Mouse (Mus musculus): ENCODE measurements around the gene Timm22. TPM values are rescaled to one million over a fixed set of nuclear protein-coding genes. Genes with fewer than 3 reads are reported as not detected.

Gene Timm22
- polyA plus RNA-seq (2016; fragmentation: Nextera tagmentation; extraction: Ambion mirVana), result 135 and 144 TPM in 2 replicates

DNA sequence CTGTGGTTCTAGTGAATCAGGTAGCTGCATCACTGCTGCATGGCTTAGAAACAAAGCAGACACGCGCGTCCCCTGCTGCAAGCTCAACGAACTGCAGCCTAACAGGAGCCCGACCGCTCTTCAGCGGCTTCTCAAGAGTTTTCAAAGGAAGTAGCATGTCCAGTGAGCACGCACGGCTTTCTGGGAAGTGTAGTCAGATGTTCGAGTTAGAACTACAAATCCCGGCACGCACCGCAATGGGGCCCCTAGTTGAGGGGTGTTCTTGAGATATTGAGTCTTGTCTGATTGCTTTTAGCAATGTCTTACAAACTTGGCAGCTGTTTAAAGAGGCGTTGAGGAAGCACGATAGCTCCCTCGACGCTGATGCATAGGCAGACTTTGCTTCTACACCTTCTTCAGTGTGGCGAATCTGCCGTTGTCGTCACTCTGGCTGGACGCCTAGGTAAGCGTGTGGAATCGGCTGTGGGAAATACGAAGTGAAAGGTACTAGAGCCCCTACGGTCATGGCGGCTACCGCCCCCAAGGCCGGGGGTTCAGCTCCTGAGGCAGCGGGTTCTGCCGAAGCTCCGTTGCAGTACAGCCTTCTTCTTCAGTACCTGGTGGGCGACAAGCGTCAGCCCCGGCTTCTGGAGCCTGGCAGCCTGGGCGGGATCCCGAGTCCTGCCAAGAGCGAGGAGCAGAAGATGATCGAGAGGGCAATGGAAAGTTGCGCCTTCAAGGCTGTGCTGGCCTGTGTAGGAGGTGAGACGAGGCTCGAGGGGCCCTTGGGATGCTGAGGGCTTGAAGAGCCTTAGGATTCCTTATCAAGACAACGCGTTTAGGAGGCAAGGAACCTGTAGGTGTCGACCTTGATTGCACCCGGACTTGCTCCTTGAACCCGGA is at the start of gene Timm22:
Timm22 (plus strand) TSS at position 251 of the 882 bp plus-strand sequence.
- peaks cover 13% of the 10 kb centered on the region for H3K4me1 ChIP-seq
- under 1% methylated on average over 46 of the region's 46 CpGs for WGBS
- H3K9me3 ChIP-seq, result no peaks in the 10 kb centered on the region
- H3K36me3 ChIP-seq (replicated peaks), result peaks cover 28% of the 10 kb centered on the region
- no peaks in the 10 kb centered on the region for H3K27me3 ChIP-seq (replicated peaks; ENCODE audit: low read depth, poor library complexity, severe bottlenecking)
- H3K4me3 ChIP-seq, result peak within 1 kb of the TSS; percentile 82
- peak; percentile 97 for DNase-seq (ENCODE audit: low spot score)
- H3K27ac ChIP-seq (replicated peaks), result peak within 1 kb of the TSS; percentile 92

DNA sequence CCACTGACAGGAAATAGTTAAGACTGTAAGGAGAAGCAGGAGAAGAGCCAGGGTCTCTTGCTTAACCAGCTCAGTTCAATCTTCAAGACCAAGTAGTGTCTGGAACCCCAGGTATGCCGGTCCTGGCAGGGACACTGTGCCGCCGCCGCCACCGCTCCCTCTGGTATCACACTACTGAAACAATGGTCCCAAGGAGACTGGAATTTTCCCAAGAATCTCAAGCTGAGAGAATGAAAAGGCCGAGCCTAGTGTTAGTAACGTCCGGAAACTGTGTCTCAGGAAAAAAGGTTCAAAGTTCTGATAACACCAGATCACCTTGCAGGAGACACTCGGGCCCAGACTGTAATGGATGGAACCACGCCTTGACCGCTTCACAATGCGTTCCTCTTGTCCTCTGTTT is 49.3 kb upstream of the Timm22 start:
- Histone ChIP-seq H3K4me1 (peaks cover 88% of the 10 kb centered on the region), H3K36me3 (replicated peaks) (peaks cover 8% of the 10 kb centered on the region; the same call in 1 of the 2 replicates), H3K27me3 (replicated peaks; ENCODE audit: low read depth, poor library complexity, severe bottlenecking) (no peaks in the 10 kb centered on the region), H3K4me3 (no peak overlapping the region), H3K27ac (replicated peaks) (no peak overlapping the region; the same call in 1 of the 2 replicates), H3K9me3 (no peaks in the 10 kb centered on the region)
- DNase-seq (ENCODE audit: low spot score), result no peak
- 67% methylated on average over 12 of the region's 12 CpGs for WGBS

DNA sequence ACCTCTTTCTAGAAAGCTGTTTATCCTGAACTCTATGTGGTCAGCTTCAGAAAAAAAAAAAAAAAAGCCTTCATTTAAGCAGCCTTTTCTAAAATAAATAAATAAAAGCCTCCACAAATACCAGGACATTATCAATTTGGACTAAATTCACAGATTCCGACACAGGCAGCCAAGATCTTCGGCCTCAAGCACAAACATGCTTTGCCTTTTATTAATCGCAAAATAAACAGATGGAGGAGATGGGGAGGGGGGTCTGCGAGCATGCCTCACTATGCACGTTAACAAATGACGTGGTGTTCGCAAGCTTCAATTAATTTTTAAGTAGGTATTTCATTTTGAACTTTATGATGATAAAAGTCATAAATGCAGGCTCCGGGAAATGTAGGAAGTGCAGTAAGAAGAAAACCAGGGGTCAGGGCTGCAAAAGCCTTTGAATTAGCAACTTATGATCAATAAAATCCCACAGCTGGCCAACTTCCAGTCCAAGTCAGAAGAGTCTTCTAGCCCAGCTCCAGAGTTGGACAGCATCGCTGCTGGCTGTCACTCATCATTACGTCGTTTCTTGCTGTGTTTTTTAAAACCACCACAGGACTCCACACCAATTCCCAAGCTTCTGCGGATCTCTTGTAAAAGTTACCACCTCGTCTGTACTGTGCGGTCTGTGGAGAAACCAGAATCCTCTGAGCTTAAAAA is 48.0 kb upstream of the Timm22 start:
- Histone ChIP-seq H3K27ac (replicated peaks) (no peak overlapping the region), H3K36me3 (replicated peaks) (peaks cover 8% of the 10 kb centered on the region; the same call in 1 of the 2 replicates), H3K27me3 (replicated peaks; ENCODE audit: low read depth, poor library complexity, severe bottlenecking) (no peaks in the 10 kb centered on the region), H3K4me1 (peaks cover 88% of the 10 kb centered on the region), H3K9me3 (no peaks in the 10 kb centered on the region), H3K4me3 (no peak overlapping the region)
- DNase-seq (ENCODE audit: low spot score), result no peak
- 63% methylated on average over 14 of the region's 14 CpGs for WGBS

DNA sequence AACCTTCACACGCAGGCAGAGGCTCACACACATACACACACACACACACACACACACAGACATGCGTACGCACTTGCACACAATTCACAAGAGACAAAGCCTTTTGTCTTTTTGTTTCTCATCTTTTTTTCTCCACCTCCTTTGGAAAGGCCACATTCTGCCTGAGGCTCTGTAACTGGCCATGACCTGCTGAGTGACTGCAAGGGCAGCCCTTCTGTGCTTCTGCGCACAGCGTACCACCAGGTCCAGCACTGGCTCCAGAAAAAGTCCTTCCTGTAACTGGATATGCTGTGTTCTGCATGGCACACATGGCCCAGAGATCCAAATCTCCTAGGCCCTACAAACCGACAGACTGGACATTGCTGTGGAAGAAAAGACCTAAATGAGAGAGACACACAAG is 46.5 kb upstream of the Timm22 start:
- Histone ChIP-seq H3K36me3 (replicated peaks) (peaks cover 6% of the 10 kb centered on the region), H3K27ac (replicated peaks) (peak overlapping the region; percentile 49), H3K9me3 (no peaks in the 10 kb centered on the region), H3K4me1 (peaks cover 87% of the 10 kb centered on the region), H3K4me3 (no peak overlapping the region), H3K27me3 (replicated peaks; ENCODE audit: low read depth, poor library complexity, severe bottlenecking) (no peaks in the 10 kb centered on the region)
- no peak for DNase-seq (ENCODE audit: low spot score)
- 53% methylated on average over 6 of the region's 6 CpGs for WGBS

DNA sequence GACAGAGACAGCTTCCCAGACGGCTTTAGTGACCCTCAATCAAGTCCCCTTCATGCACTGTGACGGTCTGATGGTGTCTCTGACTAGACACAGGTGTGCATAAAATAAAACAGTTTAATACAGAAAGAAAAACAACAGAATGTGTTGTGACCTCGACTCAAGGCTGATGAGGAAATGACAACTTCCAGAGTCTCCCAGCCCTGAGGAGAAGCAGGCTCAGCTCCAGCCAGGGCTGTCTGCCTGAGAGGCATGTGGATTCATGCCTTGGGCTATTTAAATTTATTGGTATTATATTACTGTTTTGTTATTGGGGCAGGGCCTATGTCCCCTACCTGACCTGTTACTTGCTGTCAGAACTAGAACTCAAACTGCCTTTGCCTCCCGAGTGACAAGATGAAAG is 45.3 kb upstream of the Timm22 start:
- H3K9me3 ChIP-seq, result no peaks in the 10 kb centered on the region
- WGBS, result 48% methylated on average over 4 of the region's 4 CpGs
- H3K27me3 ChIP-seq (replicated peaks; ENCODE audit: low read depth, poor library complexity, severe bottlenecking), result no peaks in the 10 kb centered on the region
- peaks cover 79% of the 10 kb centered on the region for H3K4me1 ChIP-seq
- no peak overlapping the region for H3K27ac ChIP-seq (replicated peaks)
- no peak overlapping the region for H3K4me3 ChIP-seq
- DNase-seq (ENCODE audit: low spot score), result no peak
- H3K36me3 ChIP-seq (replicated peaks), result peaks cover 8% of the 10 kb centered on the region

DNA sequence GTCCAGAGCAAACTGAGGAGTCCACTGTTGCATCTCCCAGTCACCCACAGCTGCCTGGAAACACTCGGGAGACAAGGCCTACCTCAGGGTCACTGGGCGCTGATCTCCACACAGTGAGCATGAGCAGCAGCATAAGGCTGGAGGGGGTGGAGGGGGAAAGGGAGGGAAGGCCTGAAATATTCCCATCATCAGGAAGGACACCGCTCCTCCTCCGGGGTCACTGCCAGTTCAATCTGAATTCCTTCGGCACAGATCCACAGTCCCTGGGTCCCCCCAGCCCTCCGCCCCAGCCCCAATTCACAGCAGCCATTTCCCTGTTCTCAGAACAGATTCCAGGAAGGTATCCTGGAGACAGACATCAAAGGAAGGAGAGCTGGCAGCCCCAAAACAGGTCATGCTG is 43.6 kb upstream of the Timm22 start:
- Histone ChIP-seq H3K9me3 (no peaks in the 10 kb centered on the region), H3K27me3 (replicated peaks; ENCODE audit: low read depth, poor library complexity, severe bottlenecking) (no peaks in the 10 kb centered on the region), H3K27ac (replicated peaks) (peak overlapping the region; percentile 77), H3K36me3 (replicated peaks) (peaks cover 14% of the 10 kb centered on the region), H3K4me1 (peaks cover 64% of the 10 kb centered on the region), H3K4me3 (peak overlapping the region; percentile 23; the same call in 1 of the 2 replicates)
- WGBS, result 24% methylated on average over 6 of the region's 6 CpGs
- peak; percentile 60 for DNase-seq (ENCODE audit: low spot score)

DNA sequence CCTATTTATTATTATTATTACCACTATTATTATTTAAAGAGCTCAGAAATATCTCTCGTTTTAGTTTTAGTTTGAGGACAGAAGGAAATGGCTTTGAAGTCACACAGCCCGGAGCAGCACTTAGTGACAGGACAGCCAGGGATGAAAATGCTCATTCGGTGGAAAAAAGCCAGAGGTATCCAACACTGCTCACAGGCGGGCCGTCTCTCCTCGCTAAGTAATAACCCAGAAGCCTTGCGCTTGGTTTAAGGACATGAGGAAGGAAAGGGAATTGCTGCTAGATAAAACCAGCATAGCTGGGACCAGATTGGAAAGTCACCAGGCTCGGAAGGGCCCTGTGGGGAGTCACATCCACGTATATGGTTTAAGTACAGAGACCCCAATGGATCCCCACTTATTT is 43.1 kb upstream of the Timm22 start:
- Histone ChIP-seq H3K27me3 (replicated peaks; ENCODE audit: low read depth, poor library complexity, severe bottlenecking) (no peaks in the 10 kb centered on the region), H3K4me3 (no peak overlapping the region), H3K36me3 (replicated peaks) (peaks cover 14% of the 10 kb centered on the region), H3K9me3 (no peaks in the 10 kb centered on the region), H3K27ac (replicated peaks) (no peak overlapping the region; the same call in 1 of the 2 replicates), H3K4me1 (peaks cover 59% of the 10 kb centered on the region)
- DNase-seq (ENCODE audit: low spot score), result no peak
- WGBS, result 36% methylated on average over 9 of the region's 9 CpGs

DNA sequence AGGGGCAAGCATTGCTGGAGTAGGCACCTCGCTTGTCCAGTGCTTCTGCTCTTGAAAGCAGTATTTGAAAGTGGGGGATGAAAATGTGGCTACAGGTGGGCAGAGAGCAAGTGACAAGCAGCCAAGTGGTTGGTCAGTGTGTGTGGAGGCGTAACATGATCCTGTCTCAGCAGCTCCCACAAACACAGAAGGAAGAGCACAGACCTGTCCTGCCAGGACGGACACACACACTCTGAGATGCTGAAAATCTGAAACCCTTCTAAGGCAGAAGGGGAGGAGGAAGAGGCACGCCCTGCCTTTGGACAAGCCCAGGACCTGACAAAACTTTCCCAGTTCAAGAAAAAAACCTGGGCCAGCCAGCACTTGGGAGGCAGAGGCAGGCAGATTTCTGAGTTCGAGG is 42.7 kb upstream of the Timm22 start:
- Histone ChIP-seq H3K36me3 (replicated peaks) (peaks cover 14% of the 10 kb centered on the region), H3K4me1 (peaks cover 56% of the 10 kb centered on the region), H3K9me3 (no peaks in the 10 kb centered on the region), H3K4me3 (no peak overlapping the region), H3K27ac (replicated peaks) (no peak overlapping the region; the same call in 1 of the 2 replicates), H3K27me3 (replicated peaks; ENCODE audit: low read depth, poor library complexity, severe bottlenecking) (no peaks in the 10 kb centered on the region)
- WGBS, result 73% methylated on average over 5 of the region's 5 CpGs
- no peak for DNase-seq (ENCODE audit: low spot score)

DNA sequence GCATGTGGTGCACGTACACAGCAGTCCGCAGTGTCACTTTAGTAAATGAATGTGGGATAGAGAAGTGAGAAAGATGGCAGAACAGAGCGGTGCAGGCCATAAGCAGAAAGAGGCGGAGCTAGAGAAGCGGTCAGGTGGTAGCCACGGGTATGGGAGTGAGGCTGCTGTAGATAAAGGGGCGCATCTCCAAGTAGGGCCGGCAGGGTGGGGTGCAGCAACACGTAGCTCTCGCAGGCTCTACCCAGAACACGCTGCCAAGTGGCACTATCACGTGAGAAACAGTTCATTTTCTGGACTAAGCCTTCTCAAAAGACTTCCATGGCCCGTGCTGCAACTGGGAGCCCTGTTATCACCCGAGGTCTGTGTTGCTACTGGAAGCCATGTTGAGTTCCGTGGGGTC is 40.0 kb upstream of the Timm22 start:
- DNase-seq (ENCODE audit: low spot score), result no peak
- Histone ChIP-seq H3K9me3 (no peaks in the 10 kb centered on the region), H3K4me1 (peaks cover 54% of the 10 kb centered on the region), H3K27me3 (replicated peaks; ENCODE audit: low read depth, poor library complexity, severe bottlenecking) (no peaks in the 10 kb centered on the region), H3K27ac (replicated peaks) (no peak overlapping the region; the same call in 1 of the 2 replicates), H3K36me3 (replicated peaks) (peaks cover 14% of the 10 kb centered on the region), H3K4me3 (no peak overlapping the region)
- 94% methylated on average over 15 of the region's 15 CpGs for WGBS

DNA sequence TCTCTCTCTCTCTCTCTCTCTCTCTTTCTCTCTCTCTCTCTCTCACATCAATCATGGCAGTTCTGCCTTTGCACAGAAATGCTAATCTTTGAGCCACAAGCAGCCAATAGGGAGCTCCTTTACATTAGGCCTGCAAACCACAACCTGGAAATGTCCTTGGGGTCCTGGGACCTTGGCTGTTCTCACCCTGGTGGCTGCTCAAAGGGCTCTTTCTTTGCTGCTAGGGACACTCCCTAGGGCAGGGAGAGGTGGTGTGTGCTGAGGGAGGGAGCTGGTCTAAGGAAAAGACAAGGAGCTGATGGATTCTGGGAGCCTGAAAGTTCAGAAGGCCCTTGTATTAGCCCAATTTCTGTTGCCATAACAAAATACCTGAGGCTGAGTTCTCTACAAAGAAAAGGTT is 36.3 kb upstream of the Timm22 start:
- Histone ChIP-seq H3K36me3 (replicated peaks) (peaks cover 20% of the 10 kb centered on the region), H3K4me3 (no peak overlapping the region), H3K27ac (replicated peaks) (0 out of 2 replicates have a peak overlapping the region, but pooled peaks have one; percentile 35), H3K27me3 (replicated peaks; ENCODE audit: low read depth, poor library complexity, severe bottlenecking) (no peaks in the 10 kb centered on the region), H3K9me3 (no peaks in the 10 kb centered on the region), H3K4me1 (peaks cover 59% of the 10 kb centered on the region)
- DNase-seq (ENCODE audit: low spot score), result no peak

DNA sequence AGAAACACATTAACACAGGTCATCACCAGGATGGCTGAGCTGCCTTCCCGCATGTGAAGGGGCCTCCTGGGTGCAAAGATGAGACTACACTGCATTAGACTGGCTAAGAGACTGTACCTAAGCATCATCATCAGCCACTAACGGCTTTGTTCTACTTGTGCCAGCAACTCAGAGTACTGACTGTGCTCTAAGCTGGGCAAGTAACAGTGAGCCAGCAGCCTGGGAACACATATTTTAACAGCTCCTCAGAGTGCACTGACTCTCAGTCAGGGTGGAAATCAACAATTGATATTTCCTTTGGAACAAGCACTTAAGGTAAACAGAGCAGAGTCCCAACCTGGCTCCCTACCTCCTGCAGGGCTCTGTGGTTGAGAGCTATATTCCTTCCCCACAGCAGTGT is 34.6 kb upstream of the Timm22 start:
- WGBS, result 86% methylated on average over 2 of the region's 2 CpGs
- DNase-seq (ENCODE audit: low spot score), result no peak
- H3K4me3 ChIP-seq, result no peak overlapping the region
- H3K4me1 ChIP-seq, result peaks cover 65% of the 10 kb centered on the region
- no peak overlapping the region; the same call in 1 of the 2 replicates for H3K27ac ChIP-seq (replicated peaks)
- no peaks in the 10 kb centered on the region for H3K9me3 ChIP-seq
- no peaks in the 10 kb centered on the region for H3K27me3 ChIP-seq (replicated peaks; ENCODE audit: low read depth, poor library complexity, severe bottlenecking)
- H3K36me3 ChIP-seq (replicated peaks), result peaks cover 9% of the 10 kb centered on the region; the same call in 1 of the 2 replicates

DNA sequence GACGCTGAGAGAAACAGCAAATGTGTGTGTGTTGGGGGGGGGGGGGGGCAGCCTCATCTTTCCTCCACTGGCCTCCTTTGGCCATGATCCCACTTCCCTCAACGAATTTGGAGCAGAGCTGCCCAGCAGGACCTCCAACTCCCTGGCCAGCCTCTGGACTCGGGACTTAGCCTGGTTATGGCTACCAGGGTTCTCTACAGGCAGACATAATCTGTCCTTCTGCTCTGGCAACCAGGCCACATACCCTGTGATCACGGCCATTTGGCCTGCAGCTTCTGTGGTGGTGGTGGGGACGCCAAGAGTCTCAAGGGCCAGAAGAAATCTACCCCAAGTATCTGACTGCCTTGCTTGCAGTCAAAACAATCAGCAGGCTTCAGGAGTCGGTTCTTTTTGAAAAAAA is 34.2 kb upstream of the Timm22 start:
- WGBS, result 66% methylated on average over 6 of the region's 6 CpGs
- no peaks in the 10 kb centered on the region for H3K9me3 ChIP-seq
- H3K36me3 ChIP-seq (replicated peaks), result peaks cover 9% of the 10 kb centered on the region; the same call in 1 of the 2 replicates
- H3K27me3 ChIP-seq (replicated peaks; ENCODE audit: low read depth, poor library complexity, severe bottlenecking), result no peaks in the 10 kb centered on the region
- H3K4me1 ChIP-seq, result peaks cover 69% of the 10 kb centered on the region
- H3K27ac ChIP-seq (replicated peaks), result peak overlapping the region; percentile 44; the same call in 1 of the 2 replicates
- H3K4me3 ChIP-seq, result no peak overlapping the region
- DNase-seq (ENCODE audit: low spot score), result no peak

All from embryonic facial prominence, embryonic 10.5 days (tissue).